Mouse (Mus musculus) megakaryocyte, embryonic 14.5 days (primary cell): ENCODE data around the gene Thbs2.

ENCODE experiments used
- FLI1 ChIP-seq: IDR thresholded peaks from 2 replicates; pipeline ENCODE4 v1.6.1; 2012; ENCODE audit warnings: low read length, inconsistent platforms, mixed read lengths
- GATA1 ChIP-seq: IDR thresholded peaks from 3 replicates; pipeline ENCODE4 v1.6.1; 2012; ENCODE audit warnings: mixed read lengths, low read length, inconsistent platforms, borderline replicate concordance

DNA sequence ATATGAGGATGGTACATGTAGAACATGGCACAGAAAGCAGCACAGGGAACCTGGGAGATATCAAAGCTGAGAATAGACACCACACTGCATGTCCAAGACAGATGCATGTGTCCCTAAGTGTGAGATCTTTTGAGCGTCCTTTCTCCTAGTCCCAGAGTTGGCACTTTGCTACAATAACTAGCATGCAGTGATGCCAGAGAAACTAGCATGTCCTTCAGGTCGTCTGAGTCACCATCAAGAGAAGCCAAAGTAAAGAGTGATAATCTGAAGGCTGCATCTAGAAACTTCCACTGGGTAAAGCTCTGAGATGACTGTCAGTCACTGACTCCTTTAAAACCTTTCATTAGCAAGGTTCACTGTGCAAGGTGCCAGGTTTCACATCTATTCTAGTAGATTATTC is 7.9 kb upstream of the Thbs2 start:
- TF ChIP-seq GATA1 (no peak), FLI1 (no peak)
